Mouse (Mus musculus) MEL (cell line): ENCODE data around the gene Acss3. TPM values are rescaled to one million over a fixed set of nuclear protein-coding genes. Genes with fewer than 3 reads are reported as not detected.

Experiments used
- DNase-seq: peaks from one replicate; pipeline ENCODE4 v3.0.0; 2011; ENCODE audit warnings: low read depth, low spot score
- H3K27ac ChIP-seq: 2 replicates; pipeline ENCODE4 v1.5.1; 2012; ENCODE audit warnings: low read depth, mild to moderate bottlenecking, control low read depth, low read length, moderate library complexity; ENCODE audit not compliant: control insufficient read depth
- H3K27me3 ChIP-seq, 2 experiments: fragments of 150-350 bp in 1 of 2; sonication (generic) in 1 of 2; 2 replicates each; pipeline ENCODE4 v1.6.1; 2012; ENCODE audit warnings: low read length in 2 of 2, mild to moderate bottlenecking in 2 of 2, improper control_type of control experiment in 1 of 2, moderate library complexity in 1 of 2; ENCODE audit not compliant: insufficient read depth in 2 of 2, control insufficient read depth in 1 of 2
- H3K36me3 ChIP-seq, 2 experiments: 2 replicates each; pipeline ENCODE4 v1.6.1; 2012 to 2014; ENCODE audit warnings: low read length in 2 of 2, improper control_type of control experiment in 1 of 2, inconsistent platforms in 1 of 2, mild to moderate bottlenecking in 1 of 2; ENCODE audit not compliant: insufficient read depth in 2 of 2, control insufficient read depth in 1 of 2
- H3K4me1 ChIP-seq, 2 experiments: fragments of 150-350 bp in 1 of 2; sonication (generic) in 1 of 2; 2 replicates each; pipeline ENCODE4 v1.6.1; 2012; ENCODE audit warnings: low read length in 2 of 2, improper control_type of control experiment in 1 of 2, mild to moderate bottlenecking in 1 of 2; ENCODE audit not compliant: insufficient read depth in 2 of 2, control insufficient read depth in 1 of 2
- H3K4me3 ChIP-seq, 2 experiments: fragments of 150-350 bp in 1 of 2; sonication (generic) in 1 of 2; 2 replicates each; pipeline ENCODE4 v1.5.1; 2012; ENCODE audit warnings: low read depth in 2 of 2, low read length in 2 of 2, mild to moderate bottlenecking in 2 of 2, moderate library complexity in 2 of 2, control low read depth in 1 of 2, improper control_type of control experiment in 1 of 2; ENCODE audit not compliant: control insufficient read depth in 1 of 2, insufficient read depth in 1 of 2
- H3K79me2 ChIP-seq: 2 replicates; pipeline ENCODE4 v1.6.1; 2012; ENCODE audit warnings: mild to moderate bottlenecking, low read length, moderate library complexity; ENCODE audit not compliant: control insufficient read depth, poor library complexity, insufficient read depth
- H3K9ac ChIP-seq: 2 replicates; pipeline ENCODE4 v1.6.1; 2012; ENCODE audit warnings: low read depth, mild to moderate bottlenecking, control low read depth, low read length, moderate library complexity; ENCODE audit not compliant: control insufficient read depth, poor library complexity, severe bottlenecking
- H3K9me3 ChIP-seq: fragments of 150-350 bp; sonication (generic); replicated peaks from 2 replicates; pipeline ENCODE4 v1.6.1; 2012; ENCODE audit warnings: mild to moderate bottlenecking, low read length, improper control_type of control experiment, moderate library complexity; ENCODE audit not compliant: insufficient read depth
- BHLHE40 ChIP-seq: IDR thresholded peaks from 2 replicates; pipeline ENCODE4 v1.6.1; 2012; ENCODE audit warnings: low read depth, mild to moderate bottlenecking, inconsistent platforms, low read length, improper control_type of control experiment, borderline replicate concordance
- CHD1 ChIP-seq: IDR thresholded peaks from 2 replicates; pipeline ENCODE4 v1.6.1; 2012; ENCODE audit warnings: low read depth, mild to moderate bottlenecking, inconsistent platforms, low read length, improper control_type of control experiment
- CTCF ChIP-seq, 3 experiments: IDR thresholded peaks in 2 of 3; conservative IDR thresholded peaks in 1 of 3; 2 replicates each; pipeline ENCODE4 v1.5.1; 2011 to 2012; ENCODE audit warnings: low read length in 3 of 3, low read depth in 2 of 3, mild to moderate bottlenecking in 2 of 3, improper control_type of control experiment in 1 of 3, inconsistent platforms in 1 of 3, mixed read lengths in 1 of 3, moderate library complexity in 1 of 3; ENCODE audit not compliant: control insufficient read depth in 1 of 3, insufficient read depth in 1 of 3, poor library complexity in 1 of 3, severe bottlenecking in 1 of 3
- E2F4 ChIP-seq: IDR thresholded peaks from 2 replicates; pipeline ENCODE4 v1.6.1; 2011; ENCODE audit warnings: low read depth, low read length, improper control_type of control experiment, borderline replicate concordance
- ELF1 ChIP-seq: IDR thresholded peaks from 2 replicates; pipeline ENCODE4 v1.6.1; 2014; ENCODE audit warnings: low read depth, mild to moderate bottlenecking, inconsistent platforms, low read length, improper control_type of control experiment, moderate library complexity
- EP300 ChIP-seq, 2 experiments: IDR thresholded peaks; 2 replicates each; pipeline ENCODE4 v1.6.1; 2011; ENCODE audit warnings: improper control_type of control experiment in 2 of 2, low read length in 2 of 2, low read depth in 1 of 2, mild to moderate bottlenecking in 1 of 2
- GABPA ChIP-seq: IDR thresholded peaks from 2 replicates; pipeline ENCODE4 v1.6.1; 2012; ENCODE audit warnings: low read depth, mild to moderate bottlenecking, inconsistent platforms, low read length, improper control_type of control experiment, moderate library complexity
- GATA1 ChIP-seq: IDR thresholded peaks from 2 replicates; pipeline ENCODE4 v1.6.1; 2011; ENCODE audit warnings: low read depth, low read length, improper control_type of control experiment
- HCFC1 ChIP-seq: IDR thresholded peaks from 2 replicates; pipeline ENCODE4 v1.6.1; 2012; ENCODE audit warnings: low read depth, mild to moderate bottlenecking, inconsistent platforms, low read length, improper control_type of control experiment, moderate library complexity
- JUND ChIP-seq: IDR thresholded peaks from 2 replicates; pipeline ENCODE4 v1.6.1; 2011; ENCODE audit warnings: low read depth, mild to moderate bottlenecking, improper control_type of control experiment, low read length
- MEF2A ChIP-seq: IDR thresholded peaks from 2 replicates; pipeline ENCODE4 v1.6.1; 2014; ENCODE audit warnings: low read depth, mild to moderate bottlenecking, inconsistent platforms, low read length, improper control_type of control experiment; ENCODE audit not compliant: poor library complexity, insufficient replicate concordance, severe bottlenecking; ENCODE audit errors: extremely low read depth
- MXI1 ChIP-seq: IDR thresholded peaks from 2 replicates; pipeline ENCODE4 v1.6.1; 2011; ENCODE audit warnings: mild to moderate bottlenecking, low read depth, low read length, improper control_type of control experiment
- MYB ChIP-seq: IDR thresholded peaks from 2 replicates; pipeline ENCODE4 v1.6.1; 2011; ENCODE audit warnings: mild to moderate bottlenecking, low read depth, low read length, improper control_type of control experiment
- NELFE ChIP-seq: IDR thresholded peaks from 2 replicates; pipeline ENCODE4 v1.6.1; 2011; ENCODE audit warnings: low read depth, low read length, improper control_type of control experiment
- RAD21 ChIP-seq: IDR thresholded peaks from 2 replicates; pipeline ENCODE4 v1.6.1; 2011; ENCODE audit warnings: mild to moderate bottlenecking, low read depth, low read length, improper control_type of control experiment
- SMC3 ChIP-seq: IDR thresholded peaks from 2 replicates; pipeline ENCODE4 v1.6.1; 2011; ENCODE audit warnings: low read depth, low read length, improper control_type of control experiment
- TAL1 ChIP-seq: IDR thresholded peaks from 2 replicates; pipeline ENCODE4 v1.6.1; 2012; ENCODE audit warnings: mild to moderate bottlenecking, inconsistent platforms, low read length, moderate library complexity, mixed read lengths
- TBP ChIP-seq: IDR thresholded peaks from 2 replicates; pipeline ENCODE4 v1.8.0; 2011; ENCODE audit warnings: low read depth, low read length, improper control_type of control experiment
- TCF12 ChIP-seq: IDR thresholded peaks from 2 replicates; pipeline ENCODE4 v1.6.1; 2014; ENCODE audit warnings: low read depth, mild to moderate bottlenecking, inconsistent platforms, low read length, improper control_type of control experiment, moderate library complexity
- USF1 ChIP-seq: IDR thresholded peaks from 2 replicates; pipeline ENCODE4 v1.6.1; 2014; ENCODE audit warnings: low read depth, mild to moderate bottlenecking, inconsistent platforms, low read length, improper control_type of control experiment, moderate library complexity
- USF2 ChIP-seq, 2 experiments: IDR thresholded peaks; 2 replicates each; pipeline ENCODE4 v1.6.1; 2011 to 2012; ENCODE audit warnings: improper control_type of control experiment in 2 of 2, low read length in 2 of 2, borderline replicate concordance in 1 of 2, inconsistent platforms in 1 of 2, low read depth in 1 of 2, mild to moderate bottlenecking in 1 of 2; ENCODE audit not compliant: insufficient read depth in 1 of 2
- ZKSCAN1 ChIP-seq: IDR thresholded peaks from 2 replicates; pipeline ENCODE4 v1.6.1; 2012; ENCODE audit warnings: low read depth, mild to moderate bottlenecking, inconsistent platforms, low read length, improper control_type of control experiment, moderate library complexity
- ZMIZ1 ChIP-seq: IDR thresholded peaks from 2 replicates; pipeline ENCODE4 v1.6.1; 2012; ENCODE audit warnings: low read depth, mild to moderate bottlenecking, inconsistent platforms, low read length, improper control_type of control experiment, moderate library complexity
- polyA plus RNA-seq, 2 experiments: library from polyadenylated mRNA; stranded (reverse) in 1 of 2; unstranded in 1 of 2; fragments of >175 nt in 1 of 2; fragments of >200 nt in 1 of 2; gene quantifications; 2 replicates each; pipeline versions ENCODE4 v1.2.1 to v1.2.4; 2012; ENCODE audit warnings: low replicate concordance in 2 of 2, low read depth in 1 of 2; ENCODE audit not compliant: insufficient read length in 2 of 2, insufficient read depth in 1 of 2, missing spikeins in 1 of 2
- total RNA-seq: library from RNA; depleted of rRNA; stranded (reverse); fragments of 300-350 nt; gene quantifications from 2 replicates; pipeline ENCODE4 v1.2.3, GENCODE M21; 2012

Acss3 gene
- total and polyA plus RNA-seq, 3 experiments: not detected

DNA sequence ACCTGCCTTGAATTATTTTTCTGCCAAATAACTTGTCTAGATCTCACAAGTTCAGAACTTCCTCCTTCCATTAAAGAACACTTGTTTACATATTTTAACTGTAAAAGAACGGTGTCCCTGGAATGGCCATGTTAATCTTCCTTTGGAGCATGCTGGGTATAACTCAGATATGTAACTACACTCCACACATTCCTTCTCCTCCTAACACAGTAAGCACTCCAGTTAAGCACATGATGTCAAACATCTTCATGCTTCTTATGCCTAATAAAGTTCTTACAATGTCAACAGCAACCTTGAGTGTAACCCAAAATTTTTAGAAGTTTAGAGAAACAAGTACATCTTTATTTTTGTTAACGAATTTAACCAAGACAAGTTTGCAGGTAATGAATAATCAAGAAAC lies 73.0 kb downstream of the Acss3 start:
- no peaks in the 10 kb centered on the region for H3K36me3 ChIP-seq
- no peaks in the 10 kb centered on the region for H3K79me2 ChIP-seq
- H3K27ac ChIP-seq: no peak overlapping the region
- no peaks in the 10 kb centered on the region for H3K4me1 ChIP-seq
- no peaks in the 10 kb centered on the region for H3K27me3 ChIP-seq
- no peak overlapping the region for H3K4me3 ChIP-seq
- H3K9me3 ChIP-seq: no peaks in the 10 kb centered on the region
- H3K9ac ChIP-seq: no peak overlapping the region
- TF ChIP-seq CHD1: no peak
- TF ChIP-seq SMC3: no peak
- no peak for TF ChIP-seq TCF12
- TF ChIP-seq NELFE: no peak
- TF ChIP-seq TBP: no peak
- no peak for TF ChIP-seq E2F4
- TF ChIP-seq ELF1: no peak
- no peak for TF ChIP-seq GABPA
- no peak for TF ChIP-seq BHLHE40
- TF ChIP-seq TAL1: no peak
- no peak for TF ChIP-seq HCFC1
- TF ChIP-seq EP300 (IDR thresholded peaks at IDR 0.05; ENCODE audit: low read depth in 1 of 2, low read length in 2 of 2): no peak
- TF ChIP-seq MXI1: no peak
- no peak for TF ChIP-seq RAD21
- no peak for DNase-seq

DNA sequence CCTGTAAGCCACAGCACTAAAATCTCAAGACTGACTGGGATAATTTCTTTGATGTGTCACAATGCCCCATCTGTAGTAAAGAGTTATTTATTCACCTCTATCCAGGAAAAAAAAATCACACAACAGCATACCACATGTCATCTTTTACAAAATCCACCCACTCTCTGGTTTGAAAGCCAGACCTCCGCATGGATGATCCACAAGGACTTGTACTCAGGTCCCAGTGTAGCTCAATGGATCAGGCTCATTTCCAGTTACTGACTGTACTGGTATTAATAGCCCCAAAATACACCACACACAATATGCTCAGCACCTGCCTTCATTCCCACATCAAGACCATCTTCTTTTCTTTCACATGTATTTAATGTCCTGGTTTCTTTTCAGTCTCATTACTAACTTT lies 80.8 kb downstream of the Acss3 start:
- H3K4me3 ChIP-seq: no peak overlapping the region
- DNase-seq: no peak
- H3K36me3 ChIP-seq: no peaks in the 10 kb centered on the region
- no peaks in the 10 kb centered on the region for H3K9me3 ChIP-seq
- H3K79me2 ChIP-seq: no peaks in the 10 kb centered on the region
- no peak overlapping the region for H3K27ac ChIP-seq
- H3K27me3 ChIP-seq: no peaks in the 10 kb centered on the region
- H3K4me1 ChIP-seq: no peaks in the 10 kb centered on the region
- no peak overlapping the region for H3K9ac ChIP-seq
- TF ChIP-seq JUND: no peak
- no peak for TF ChIP-seq USF1
- no peak for TF ChIP-seq GABPA
- no peak for TF ChIP-seq E2F4
- TF ChIP-seq ZKSCAN1: no peak
- TF ChIP-seq USF2 (IDR thresholded peaks at IDR 0.05; ENCODE audit: borderline replicate concordance in 1 of 2, insufficient read depth in 1 of 2, low read depth in 1 of 2, low read length in 2 of 2): no peak
- TF ChIP-seq MYB: no peak
- no peak for TF ChIP-seq CTCF (IDR thresholded peaks at IDR 0.05 in 2 of 3, conservative IDR thresholded peaks at IDR 0.05 in 1 of 3; ENCODE audit: control insufficient read depth in 1 of 3, insufficient read depth in 1 of 3, low read depth in 2 of 3, low read length in 3 of 3, poor library complexity in 1 of 3, severe bottlenecking in 1 of 3)
- TF ChIP-seq SMC3: no peak
- no peak for TF ChIP-seq EP300 (IDR thresholded peaks at IDR 0.05; ENCODE audit: low read depth in 1 of 2, low read length in 2 of 2)
- no peak for TF ChIP-seq BHLHE40
- TF ChIP-seq MEF2A: no peak
- no peak for TF ChIP-seq ZMIZ1
- no peak for TF ChIP-seq ELF1
- no peak for TF ChIP-seq GATA1
